15 mouse cellular contexts compared by ENCODE assay signal in the genomic region with DNA sequence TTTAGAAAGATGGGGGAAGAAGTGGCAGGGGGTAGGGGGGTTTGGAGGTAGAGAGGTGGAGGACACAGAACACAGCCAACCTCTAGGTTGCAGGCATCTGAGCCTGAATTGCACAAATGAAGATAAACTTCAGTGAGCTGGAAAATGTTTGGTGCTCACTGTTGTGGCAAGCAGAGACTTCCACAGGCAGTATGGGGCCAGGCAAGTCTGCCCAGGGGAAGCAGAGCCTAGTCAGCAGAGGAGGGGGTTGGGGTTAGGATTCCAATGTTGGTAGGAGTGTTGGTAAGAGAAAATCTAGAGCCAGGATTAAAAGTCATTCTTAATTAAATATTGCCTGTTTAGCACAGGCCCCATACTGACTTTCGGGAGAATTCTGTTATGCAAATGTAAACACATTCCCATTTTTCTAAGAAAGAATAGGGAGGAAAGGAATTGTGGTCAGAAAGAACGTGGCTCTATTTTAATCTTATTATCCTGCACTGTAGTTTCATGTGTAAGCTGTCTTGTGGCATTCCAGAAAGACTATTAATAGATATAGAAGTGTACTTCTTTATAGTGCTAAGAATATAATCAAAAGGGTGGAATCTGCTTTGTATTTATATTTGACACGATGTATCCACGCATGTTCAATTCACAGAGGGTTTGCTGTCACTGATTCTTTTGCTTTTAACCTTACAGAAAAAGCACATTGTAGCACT. TPM values are rescaled to one million over a fixed set of nuclear protein-coding genes. Genes with fewer than 3 reads are reported as not detected.
"Had no signal": no experiment of that assay in that cellular context is flagged by ENCODE, and none has a peak within 500 bp of the region (broad histone marks: within the 10 kb centered on the region; RNA-seq: fewer than 3 reads in every experiment).

No protein-coding gene starts in this region.

- H3K27me3 ChIP-seq: limb, embryonic 12.5 days; liver, embryonic 13.5 days; lung, embryonic 15.5 days; megakaryocyte, embryonic 14.5 days; midbrain, embryonic 12.5 days; neural tube, embryonic 13.5 days had no signal

- H3K4me2 ChIP-seq: limb, embryonic 12.5 days; liver, embryonic 13.5 days; lung, embryonic 15.5 days; midbrain, embryonic 12.5 days; neural tube, embryonic 13.5 days had no signal

- H3K4me3 ChIP-seq: layer of hippocampus, adult 2 months; limb, embryonic 12.5 days; liver, embryonic 13.5 days; lung, embryonic 15.5 days; megakaryocyte, embryonic 14.5 days; midbrain, embryonic 12.5 days; neural tube, embryonic 13.5 days had no signal

- H3K4me1 ChIP-seq: limb, embryonic 12.5 days; liver, embryonic 13.5 days; lung, embryonic 15.5 days; megakaryocyte, embryonic 14.5 days; midbrain, embryonic 12.5 days; neural tube, embryonic 13.5 days had no signal

- H3K9me3 ChIP-seq: limb, embryonic 12.5 days; liver, embryonic 13.5 days; lung, embryonic 15.5 days; midbrain, embryonic 12.5 days; neural tube, embryonic 13.5 days had no signal

- H3K36me3 ChIP-seq: limb, embryonic 12.5 days; liver, embryonic 13.5 days; lung, embryonic 15.5 days; midbrain, embryonic 12.5 days; neural tube, embryonic 13.5 days had no signal

- H3K27ac ChIP-seq: layer of hippocampus, adult 2 months; limb, embryonic 12.5 days; liver, embryonic 13.5 days; lung, embryonic 15.5 days; macrophage; midbrain, embryonic 12.5 days; neural tube, embryonic 13.5 days had no signal

- DNase-seq: liver; liver, embryonic 13.5 days; liver, postnatal 0 days; lung, postnatal 14 days; right cerebral cortex, adult 18-20 months; right cerebral cortex, postnatal 25 days; thymus, postnatal 4 days had no signal

- H3K9ac ChIP-seq: limb, embryonic 12.5 days; liver, embryonic 13.5 days; liver, postnatal 0 days; lung, embryonic 15.5 days; midbrain, embryonic 12.5 days; neural tube, embryonic 13.5 days had no signal

- ATAC-seq: liver, postnatal 0 days; midbrain, embryonic 16.5 days had no signal

RNA-seq across cellular contexts. Expression of gene Snap91, which starts 19.2 kb away (rescaled TPM):
- polyA plus RNA-seq: liver, postnatal 0 days; macrophage had no signal
